Mouse (Mus musculus) embryonic facial prominence, embryonic 10.5 days (tissue): ENCODE measurements around the gene Rasgrf2. TPM values are rescaled to one million over a fixed set of nuclear protein-coding genes. Genes with fewer than 3 reads are reported as not detected.

Experiments used
- DNase-seq: peaks from one replicate; pipeline ENCODE4 v3.0.0-alpha.2; 2017; ENCODE audit warnings: low spot score
- H3K27ac ChIP-seq: fragments of 300-500 bp; sonication (generic); replicated peaks from 2 replicates; pipeline ENCODE4 v1.5.1; 2016; ENCODE audit warnings: mild to moderate bottlenecking
- H3K27me3 ChIP-seq: fragments of 300-500 bp; sonication (generic); replicated peaks from 2 replicates; pipeline ENCODE4 v1.6.1; 2016; ENCODE audit warnings: low read depth, mild to moderate bottlenecking; ENCODE audit not compliant: poor library complexity, severe bottlenecking
- H3K36me3 ChIP-seq: fragments of 300-500 bp; sonication (generic); replicated peaks from 2 replicates; pipeline ENCODE4 v1.6.1; 2016; ENCODE audit warnings: mild to moderate bottlenecking, moderate library complexity
- H3K4me1 ChIP-seq: fragments of 300-500 bp; sonication (generic); 2 replicates; pipeline ENCODE4 v1.6.1; 2016
- H3K4me3 ChIP-seq: fragments of 300-500 bp; sonication (generic); 2 replicates; pipeline ENCODE4 v1.5.1; 2016; ENCODE audit warnings: mild to moderate bottlenecking, moderate library complexity
- H3K9me3 ChIP-seq: fragments of 300-500 bp; sonication (generic); 2 replicates; pipeline ENCODE4 v1.6.1; 2016; ENCODE audit warnings: mild to moderate bottlenecking
- WGBS: fragments of 180-500 bp; shearing (Covaris S2); methylation state at CpG from one replicate; pipeline ENCODE4 v1.1.7; 2016; 5-methylcytosine and 5-hydroxymethylcytosine counted together
- polyA plus RNA-seq: library from polyadenylated mRNA; unstranded; fragments of >200 nt; fragmentation: Nextera tagmentation; extraction: Ambion mirVana; gene quantifications from 2 replicates; pipeline ENCODE4 v1.2.1, GENCODE M21; 2016

Rasgrf2 gene
- polyA plus RNA-seq, 1 experiment from 2014 or later = 0.04 TPM

GRCm38 (mm10) chr13:92098484-92098883, 33.0 kb downstream of the Rasgrf2 start:
- Histone ChIP-seq H3K27ac (no peak overlapping the region), H3K27me3 (no peaks in the 10 kb centered on the region), H3K4me3 (no peak overlapping the region), H3K36me3 (no peaks in the 10 kb centered on the region), H3K4me1 (peaks cover 8% of the 10 kb centered on the region), H3K9me3 (no peaks in the 10 kb centered on the region)
- WGBS = 78% methylated on average over 7 of the region's 7 CpGs
- no peak for DNase-seq

- Histone ChIP-seq H3K4me1 (peaks cover 8% of the 10 kb centered on the region), H3K4me3 (no peak overlapping the region), H3K27me3 (no peaks in the 10 kb centered on the region), H3K36me3 (no peaks in the 10 kb centered on the region), H3K27ac (no peak overlapping the region), H3K9me3 (no peaks in the 10 kb centered on the region)
- 70% methylated on average over 12 of the region's 12 CpGs for WGBS
- DNase-seq = no peak
Observed at GRCm38 (mm10) chr13:92095131-92096090, 36.0 kb downstream of the Rasgrf2 start.

GRCm38 (mm10) chr13:92093712-92094290, 37.7 kb downstream of the Rasgrf2 start:
- WGBS = 86% methylated on average over 6 of the region's 6 CpGs
- peaks cover 8% of the 10 kb centered on the region for H3K4me1 ChIP-seq
- no peaks in the 10 kb centered on the region for H3K9me3 ChIP-seq
- DNase-seq = no peak
- H3K36me3 ChIP-seq = no peaks in the 10 kb centered on the region
- H3K4me3 ChIP-seq = no peak overlapping the region
- H3K27me3 ChIP-seq = no peaks in the 10 kb centered on the region
- no peak overlapping the region for H3K27ac ChIP-seq

- WGBS = 81% methylated on average over 1 of the region's 1 CpGs
Observed at GRCm38 (mm10) chr13:92073111-92073510, 58.3 kb downstream of the Rasgrf2 start.

GRCm38 (mm10) chr13:92068651-92069050, 62.8 kb downstream of the Rasgrf2 start:
- H3K4me1 ChIP-seq = no peaks in the 10 kb centered on the region
- H3K9me3 ChIP-seq = no peaks in the 10 kb centered on the region
- H3K36me3 ChIP-seq = no peaks in the 10 kb centered on the region
- no peak for DNase-seq
- H3K27me3 ChIP-seq = no peaks in the 10 kb centered on the region
- H3K4me3 ChIP-seq = no peak overlapping the region
- no peak overlapping the region for H3K27ac ChIP-seq

More at GRCm38 (mm10) chr13:92073111-92073510, 58.3 kb downstream of the Rasgrf2 start:
- H3K36me3 ChIP-seq = no peaks in the 10 kb centered on the region
- H3K4me3 ChIP-seq = no peak overlapping the region
- H3K27me3 ChIP-seq = no peaks in the 10 kb centered on the region
- H3K4me1 ChIP-seq = no peaks in the 10 kb centered on the region
- H3K27ac ChIP-seq = no peak overlapping the region
- H3K9me3 ChIP-seq = no peaks in the 10 kb centered on the region
- DNase-seq = no peak

GRCm38 (mm10) chr13:92067831-92068230, 63.6 kb downstream of the Rasgrf2 start:
- 86% methylated on average over 2 of the region's 2 CpGs for WGBS
- no peak for DNase-seq

GRCm38 (mm10) chr13:92053748-92054147, 77.7 kb downstream of the Rasgrf2 start:
- H3K27me3 ChIP-seq = no peaks in the 10 kb centered on the region
- 0 out of 2 replicates have a peak, but pooled peaks cover 4% of the 10 kb centered on the region for H3K9me3 ChIP-seq
- 95% methylated on average over 12 of the region's 12 CpGs for WGBS
- H3K4me3 ChIP-seq = no peak overlapping the region
- H3K4me1 ChIP-seq = no peaks in the 10 kb centered on the region
- DNase-seq = no peak
- no peak overlapping the region for H3K27ac ChIP-seq
- H3K36me3 ChIP-seq = no peaks in the 10 kb centered on the region

More at GRCm38 (mm10) chr13:92067831-92068230, 63.6 kb downstream of the Rasgrf2 start:
- Histone ChIP-seq H3K9me3 (no peaks in the 10 kb centered on the region), H3K36me3 (no peaks in the 10 kb centered on the region), H3K4me1 (no peaks in the 10 kb centered on the region), H3K27ac (no peak overlapping the region), H3K27me3 (no peaks in the 10 kb centered on the region), H3K4me3 (no peak overlapping the region)

- DNase-seq = no peak
- WGBS = 92% methylated on average over 3 of the region's 3 CpGs
- Histone ChIP-seq H3K27ac (no peak overlapping the region), H3K36me3 (no peaks in the 10 kb centered on the region), H3K9me3 (0 out of 2 replicates have a peak, but pooled peaks cover 4% of the 10 kb centered on the region), H3K4me3 (no peak overlapping the region), H3K27me3 (no peaks in the 10 kb centered on the region), H3K4me1 (no peaks in the 10 kb centered on the region)
Observed at GRCm38 (mm10) chr13:92053001-92053400, 78.5 kb downstream of the Rasgrf2 start.

- 0 out of 2 replicates have a peak, but pooled peaks cover 4% of the 10 kb centered on the region for H3K9me3 ChIP-seq
- WGBS = 72% methylated on average over 3 of the region's 3 CpGs
- no peaks in the 10 kb centered on the region for H3K4me1 ChIP-seq
- H3K27ac ChIP-seq = no peak overlapping the region
- no peaks in the 10 kb centered on the region for H3K27me3 ChIP-seq
- no peaks in the 10 kb centered on the region for H3K36me3 ChIP-seq
- no peak for DNase-seq
- no peak overlapping the region for H3K4me3 ChIP-seq
Observed at GRCm38 (mm10) chr13:92051216-92051615, 80.2 kb downstream of the Rasgrf2 start.

GRCm38 (mm10) chr13:92041584-92042563, 89.6 kb downstream of the Rasgrf2 start:
- Histone ChIP-seq H3K27me3 (no peaks in the 10 kb centered on the region), H3K4me1 (peaks cover 8% of the 10 kb centered on the region; the same call in 1 of the 2 replicates), H3K9me3 (no peaks in the 10 kb centered on the region), H3K4me3 (no peak overlapping the region), H3K27ac (no peak overlapping the region), H3K36me3 (no peaks in the 10 kb centered on the region)
- 51% methylated on average over 8 of the region's 8 CpGs for WGBS
- DNase-seq = no peak

- no peaks in the 10 kb centered on the region for H3K4me1 ChIP-seq
- DNase-seq = no peak
- H3K9me3 ChIP-seq = no peaks in the 10 kb centered on the region
- 92% methylated on average over 24 of the region's 24 CpGs for WGBS
- H3K36me3 ChIP-seq = no peaks in the 10 kb centered on the region
- H3K27ac ChIP-seq = no peak overlapping the region
- no peak overlapping the region for H3K4me3 ChIP-seq
- no peaks in the 10 kb centered on the region for H3K27me3 ChIP-seq
Observed at GRCm38 (mm10) chr13:92030364-92031057, 100.9 kb downstream of the Rasgrf2 start.
